Mouse (Mus musculus): ENCODE measurements around the gene Commd9. TPM values are rescaled to one million over a fixed set of nuclear protein-coding genes. Genes with fewer than 3 reads are reported as not detected.

Gene Commd9
- polyA plus RNA-seq (2012; rRNA removed) (16.0 and 29.7 TPM in 2 replicates), polyA plus RNA-seq (2014; fragmentation: Nextera tagmentation; extraction: Ambion mirVana) (19.8 and 23.5 TPM in 2 replicates)

- H3K4me2 ChIP-seq (ENCODE audit: low read depth): peak within 1 kb of the TSS; percentile 83
- WGBS (ENCODE audit: insufficient replicate concordance): 8% methylated on average over 22 of the region's 22 CpGs
- peak within 1 kb of the TSS; percentile 72 to 87 for H3K4me3 ChIP-seq (ENCODE audit: insufficient read depth in 1 of 2, low read depth in 2 of 2, low read length in 2 of 2)
- no peak within 1 kb of the TSS for H3K27ac ChIP-seq
- DNase-seq (ENCODE audit: low read depth in 3 of 3, low spot score in 3 of 3): peak; percentile 87 to 91 (median 88)
- peak within 1 kb of the TSS; percentile 64 for H3K9ac ChIP-seq (replicated peaks)
- H3K27me3 ChIP-seq (ENCODE audit: control insufficient read depth, insufficient read depth, low read length): no peaks in the 10 kb centered on the region
- no peak for TF ChIP-seq CTCF (IDR thresholded peaks at IDR 0.05; ENCODE audit: low read depth)
- no peak for TF ChIP-seq EP300 (IDR thresholded peaks at IDR 0.05; ENCODE audit: low read depth)
- no peaks in the 10 kb centered on the region for H3K36me3 ChIP-seq (replicated peaks; ENCODE audit: control insufficient read depth, insufficient read depth, low read depth)
- H3K9me3 ChIP-seq (ENCODE audit: control insufficient read depth, low read length): no peaks in the 10 kb centered on the region
- peak; percentile 94 for ATAC-seq (ENCODE audit: insufficient read depth)
- H3K4me1 ChIP-seq (replicated peaks; ENCODE audit: control insufficient read depth in 2 of 2, insufficient read depth in 2 of 2, low read length in 1 of 2): peaks cover 7 to 15% of the 10 kb centered on the region in 2 experiments
These were observed at the start of gene Commd9 for GRCm38 (mm10) chr2:101885768-101886438. TSS of gene Commd9 (plus strand) at chr2:101886247.

- TF ChIP-seq CTCF (IDR thresholded peaks at IDR 0.05; ENCODE audit: low read depth): no peak
- no peak for TF ChIP-seq EP300 (IDR thresholded peaks at IDR 0.05; ENCODE audit: low read depth)
- Histone ChIP-seq H3K4me2 (ENCODE audit: low read depth) (no peak overlapping the region), H3K9ac (replicated peaks) (no peak overlapping the region), H3K4me1 (replicated peaks; ENCODE audit: control insufficient read depth in 2 of 2, insufficient read depth in 2 of 2, low read length in 1 of 2) (no peaks in the 10 kb centered on the region), H3K36me3 (replicated peaks; ENCODE audit: control insufficient read depth, insufficient read depth, low read depth) (no peaks in the 10 kb centered on the region), H3K27ac (no peak overlapping the region), H3K9me3 (ENCODE audit: control insufficient read depth, low read length) (no peaks in the 10 kb centered on the region), H3K4me3 (ENCODE audit: insufficient read depth in 1 of 2, low read depth in 2 of 2, low read length in 2 of 2) (no peak overlapping the region), H3K27me3 (ENCODE audit: control insufficient read depth, insufficient read depth, low read length) (no peaks in the 10 kb centered on the region)
- ATAC-seq (ENCODE audit: insufficient read depth) (no peak), DNase-seq (ENCODE audit: low read depth in 3 of 3, low spot score in 3 of 3) (no peak)
- 68% methylated on average over 7 of the region's 7 CpGs for WGBS (ENCODE audit: insufficient replicate concordance)
These were observed 43.3 kb upstream of the Commd9 start for GRCm38 (mm10) chr2:101842756-101843155.

GRCm38 (mm10) chr2:101854792-101855191 lies 31.3 kb upstream of the Commd9 start:
- Histone ChIP-seq H3K4me3 (ENCODE audit: insufficient read depth in 1 of 2, low read depth in 2 of 2, low read length in 2 of 2) (no peak overlapping the region), H3K27ac (no peak overlapping the region), H3K9ac (replicated peaks) (no peak overlapping the region), H3K27me3 (ENCODE audit: control insufficient read depth, insufficient read depth, low read length) (no peaks in the 10 kb centered on the region), H3K9me3 (ENCODE audit: control insufficient read depth, low read length) (no peaks in the 10 kb centered on the region), H3K36me3 (replicated peaks; ENCODE audit: control insufficient read depth, insufficient read depth, low read depth) (no peaks in the 10 kb centered on the region), H3K4me2 (ENCODE audit: low read depth) (no peak overlapping the region), H3K4me1 (replicated peaks; ENCODE audit: control insufficient read depth in 2 of 2, insufficient read depth in 2 of 2, low read length in 1 of 2) (no peaks in the 10 kb centered on the region)
- DNase-seq (ENCODE audit: low read depth in 3 of 3, low spot score in 3 of 3): no peak
- WGBS (ENCODE audit: insufficient replicate concordance): 55% methylated on average over 7 of the region's 7 CpGs
- ATAC-seq (ENCODE audit: insufficient read depth): no peak
- TF ChIP-seq CTCF (IDR thresholded peaks at IDR 0.05; ENCODE audit: low read depth): no peak
- TF ChIP-seq EP300 (IDR thresholded peaks at IDR 0.05; ENCODE audit: low read depth): no peak

GRCm38 (mm10) chr2:101856174-101856573 lies 29.9 kb upstream of the Commd9 start:
- H3K36me3 ChIP-seq (replicated peaks; ENCODE audit: control insufficient read depth, insufficient read depth, low read depth): no peaks in the 10 kb centered on the region
- WGBS (ENCODE audit: insufficient replicate concordance): 64% methylated on average over 9 of the region's 9 CpGs
- H3K4me1 ChIP-seq (replicated peaks; ENCODE audit: control insufficient read depth in 2 of 2, insufficient read depth in 2 of 2, low read length in 1 of 2): no peaks in the 10 kb centered on the region
- no peak overlapping the region for H3K4me3 ChIP-seq (ENCODE audit: insufficient read depth in 1 of 2, low read depth in 2 of 2, low read length in 2 of 2)
- no peak for TF ChIP-seq EP300 (IDR thresholded peaks at IDR 0.05; ENCODE audit: low read depth)
- no peak for TF ChIP-seq CTCF (IDR thresholded peaks at IDR 0.05; ENCODE audit: low read depth)
- no peak for ATAC-seq (ENCODE audit: insufficient read depth)
- H3K9me3 ChIP-seq (ENCODE audit: control insufficient read depth, low read length): no peaks in the 10 kb centered on the region
- no peak overlapping the region for H3K4me2 ChIP-seq (ENCODE audit: low read depth)
- H3K9ac ChIP-seq (replicated peaks): no peak overlapping the region
- no peak overlapping the region for H3K27ac ChIP-seq
- no peak for DNase-seq (ENCODE audit: low read depth in 3 of 3, low spot score in 3 of 3)
- H3K27me3 ChIP-seq (ENCODE audit: control insufficient read depth, insufficient read depth, low read length): no peaks in the 10 kb centered on the region

- 61% methylated on average over 3 of the region's 3 CpGs for WGBS (ENCODE audit: insufficient replicate concordance)
- Histone ChIP-seq H3K4me2 (ENCODE audit: low read depth) (no peak overlapping the region), H3K9ac (replicated peaks) (no peak overlapping the region), H3K9me3 (ENCODE audit: control insufficient read depth, low read length) (no peaks in the 10 kb centered on the region), H3K4me1 (replicated peaks; ENCODE audit: control insufficient read depth in 2 of 2, insufficient read depth in 2 of 2, low read length in 1 of 2) (no peaks in the 10 kb centered on the region), H3K4me3 (ENCODE audit: insufficient read depth in 1 of 2, low read depth in 2 of 2, low read length in 2 of 2) (no peak overlapping the region), H3K27me3 (ENCODE audit: control insufficient read depth, insufficient read depth, low read length) (no peaks in the 10 kb centered on the region), H3K27ac (no peak overlapping the region), H3K36me3 (replicated peaks; ENCODE audit: control insufficient read depth, insufficient read depth, low read depth) (no peaks in the 10 kb centered on the region)
- TF ChIP-seq EP300 (IDR thresholded peaks at IDR 0.05; ENCODE audit: low read depth) (no peak), CTCF (IDR thresholded peaks at IDR 0.05; ENCODE audit: low read depth) (no peak)
- ATAC-seq (ENCODE audit: insufficient read depth): no peak
- DNase-seq (ENCODE audit: low read depth in 3 of 3, low spot score in 3 of 3): no peak
These were observed 25.0 kb upstream of the Commd9 start for GRCm38 (mm10) chr2:101860920-101861485.
